In genomic region chr13:32752066-32752657, GRCm38 (mm10) we compare ENCODE assay signal across 21 mouse cellular contexts. TPM values are rescaled to one million over a fixed set of nuclear protein-coding genes. Genes with fewer than 3 reads are reported as not detected.
DNase-seq lines count a peak whose midpoint lies in the region; ATAC-seq and TF ChIP-seq lines count a peak whose summit lies in the region.
"Had no signal": no experiment of that assay in that cellular context is flagged by ENCODE, and none has a peak within 500 bp of the region (broad histone marks: within the 10 kb centered on the region; RNA-seq: fewer than 3 reads in every experiment).

No protein-coding gene starts in this region.

- no peak for TF ChIP-seq POLR2A in brain, embryonic 14.5 days (IDR thresholded peaks at IDR 0.05; ENCODE audit: borderline replicate concordance, extremely low read depth, insufficient read depth, insufficient read length, poor library complexity, severe bottlenecking)
- TF ChIP-seq POLR2A in embryonic fibroblast, embryonic 13.5 days (IDR thresholded peaks at IDR 0.05; ENCODE audit: low read depth, low read length), result no peak

- H3K4me2 ChIP-seq in heart, embryonic 14.5 days (ENCODE audit: low read length), result no peak overlapping the region
- H3K4me2 ChIP-seq: lung, embryonic 15.5 days had no signal

- DNase-seq in heart, postnatal 10 days, result no peak
- DNase-seq in kidney, postnatal 10 days, result peak; percentile 14
- no peak for DNase-seq in kidney, adult 11 months
- peak; percentile 35 for DNase-seq in brain, embryonic 14.5 days (ENCODE audit: low read depth)
- DNase-seq in adipocyte (ENCODE audit: low spot score), result no peak
- DNase-seq: cerebellum, adult 11 months; cerebellum, postnatal 36 days; forebrain, postnatal 0 days; gastrocnemius, postnatal 36 days; thymus, adult 18-20 months had no signal

- H3K27me3 ChIP-seq in heart, embryonic 14.5 days (ENCODE audit: control insufficient read depth, insufficient read depth, low read length), result no peaks in the 10 kb centered on the region
- H3K27me3 ChIP-seq: lung, embryonic 15.5 days; megakaryocyte, embryonic 14.5 days had no signal

- intact Hi-C loops in heart, postnatal 10 days (cut with DNase I), result no loop called here

- no peak overlapping the region for H3K4me3 ChIP-seq in heart, embryonic 14.5 days (ENCODE audit: control insufficient read depth in 1 of 2, insufficient read depth in 1 of 2, low read depth in 1 of 2, low read length in 2 of 2)
- H3K4me3 ChIP-seq in embryonic fibroblast, embryonic 13.5 days (ENCODE audit: insufficient read depth, low read length), result no peak overlapping the region
- H3K4me3 ChIP-seq: erythroblast, embryonic 14.5 days; layer of hippocampus, adult 2 months; lung, embryonic 15.5 days; megakaryocyte, embryonic 14.5 days had no signal

- H3K9me3 ChIP-seq in heart, embryonic 14.5 days (ENCODE audit: control insufficient read depth, low read length), result no peaks in the 10 kb centered on the region
- H3K9me3 ChIP-seq: lung, embryonic 15.5 days; megakaryocyte, embryonic 14.5 days had no signal

- H3K9ac ChIP-seq in heart, embryonic 14.5 days (ENCODE audit: low read length), result no peak overlapping the region
- H3K9ac ChIP-seq: forebrain, postnatal 0 days; lung, embryonic 15.5 days had no signal

- ATAC-seq in heart, embryonic 14.5 days (ENCODE audit: insufficient number of reproducible peaks, insufficient read depth, low FRiP score, low read depth), result no peak
- ATAC-seq: activated CD4-positive, CD25-positive, alpha-beta regulatory T cell, adult 4 months; forebrain, postnatal 0 days; hindbrain, postnatal 0 days had no signal

- TF ChIP-seq CTCF in brain, embryonic 14.5 days (IDR thresholded peaks at IDR 0.05; ENCODE audit: borderline replicate concordance, extremely low read depth, insufficient read depth, insufficient read length), result no peak
- no peak for TF ChIP-seq CTCF in embryonic fibroblast, embryonic 13.5 days (IDR thresholded peaks at IDR 0.05; ENCODE audit: borderline replicate concordance, insufficient read depth, low read length)

- H3K4me1 ChIP-seq in heart, embryonic 14.5 days (ENCODE audit: control insufficient read depth in 2 of 2, insufficient read depth in 2 of 2, low read length in 2 of 2), result no peaks in the 10 kb centered on the region
- 0 out of 2 replicates have a peak, but pooled peaks cover 5% of the 10 kb centered on the region for H3K4me1 ChIP-seq in embryonic fibroblast, embryonic 13.5 days (ENCODE audit: control insufficient read depth, insufficient read depth, low read length)
- H3K4me1 ChIP-seq: lung, embryonic 15.5 days; megakaryocyte, embryonic 14.5 days had no signal

- WGBS in heart, embryonic 14.5 days, result 35% methylated on average over 4 of the region's 4 CpGs

- no peaks in the 10 kb centered on the region for H3K36me3 ChIP-seq in heart, embryonic 14.5 days (ENCODE audit: control insufficient read depth, insufficient read depth, low read length)
- H3K36me3 ChIP-seq: lung, embryonic 15.5 days had no signal

- H3K27ac ChIP-seq in heart, embryonic 14.5 days (replicated peaks in 1 of 2; ENCODE audit: control insufficient read depth in 1 of 2, insufficient read depth in 1 of 2, low read depth in 2 of 2, low read length in 2 of 2), result peak overlapping the region; percentile 49 to 68; a peak in 3 of 4 replicates
- peak overlapping the region; percentile 68; the same call in 1 of the 2 replicates for H3K27ac ChIP-seq in embryonic fibroblast, embryonic 13.5 days (ENCODE audit: insufficient read depth, low read length)
- H3K27ac ChIP-seq: hindbrain, postnatal 0 days; layer of hippocampus, adult 2 months; lung, embryonic 15.5 days had no signal

RNA-seq across cellular contexts. Expression of gene Mylk4, which starts 31.6 kb away (rescaled TPM):
- polyA plus RNA-seq in heart, embryonic 14.5 days (2014; fragmentation: Nextera tagmentation; extraction: Ambion mirVana), result 0.46 and 1.3 TPM in 2 replicates
- 100 to 1,000 TPM; 109 to 127 TPM for total RNA-seq in heart, postnatal 10 days (2021)
- polyA plus RNA-seq in brain, embryonic 14.5 days (2012; rRNA removed), result 0.24 and 0.29 TPM in 2 replicates
- polyA plus RNA-seq in embryonic fibroblast, embryonic 13.5 days (2011; ENCODE audit: insufficient read length, low read depth, missing spikeins), result not detected in 2 replicates
- total RNA-seq: hindbrain, postnatal 0 days; monocyte, adult 5-6 weeks had no signal
- polyA plus RNA-seq: activated CD4-positive, CD25-positive, alpha-beta regulatory T cell, adult 4 months; erythroblast, embryonic 14.5 days; liver, adult 2 months had no signal

RNA-seq across cellular contexts. Expression of gene Wrnip1, which starts 49.7 kb away (rescaled TPM):
- 17.6 and 19.7 TPM in 2 replicates for polyA plus RNA-seq in heart, embryonic 14.5 days (2014; fragmentation: Nextera tagmentation; extraction: Ambion mirVana)
- 10 to 100 TPM; 27.4 to 28.8 TPM for total RNA-seq in heart, postnatal 10 days (2021)
- 59.3 and 63.1 TPM in 2 replicates for polyA plus RNA-seq in brain, embryonic 14.5 days (2012; rRNA removed)
- 27.2 and 29.5 TPM in 2 replicates for polyA plus RNA-seq in embryonic fibroblast, embryonic 13.5 days (2011; ENCODE audit: insufficient read length, low read depth, missing spikeins)

RNA-seq across cellular contexts. Expression of gene D930007J09Rik, which starts 50.5 kb away (rescaled TPM):
- not detected in 2 replicates for polyA plus RNA-seq in heart, embryonic 14.5 days (2014; fragmentation: Nextera tagmentation; extraction: Ambion mirVana)
- total RNA-seq in heart, postnatal 10 days (2021), result under 1 TPM; 0.81 to 0.82 TPM
- polyA plus RNA-seq in brain, embryonic 14.5 days (2012; rRNA removed), result 0.50 and 0.70 TPM in 2 replicates
- not detected in 2 replicates for polyA plus RNA-seq in embryonic fibroblast, embryonic 13.5 days (2011; ENCODE audit: insufficient read length, low read depth, missing spikeins)
- total RNA-seq: adrenal gland, postnatal 4 days; forebrain, postnatal 0 days; gastrocnemius, postnatal 36 days; hindbrain, postnatal 0 days; layer of hippocampus, adult 2 months; liver, adult 2 months; monocyte, adult 5-6 weeks had no signal
- polyA plus RNA-seq: activated CD4-positive, CD25-positive, alpha-beta regulatory T cell, adult 4 months; erythroblast, embryonic 14.5 days; forebrain, postnatal 0 days; hindbrain, postnatal 0 days; liver, adult 2 months; lung, embryonic 15.5 days had no signal

Comparison
In these comparisons a context has a peak if more than half of its experiments do, and no peak if none do; other contexts are left out.
1. DNase-seq: peak in kidney, postnatal 10 days (single experiment) and brain, embryonic 14.5 days (single experiment); none in heart, postnatal 10 days (0 of 2), kidney, adult 11 months (single experiment) and adipocyte (single experiment).